Mouse (Mus musculus): ENCODE data around the gene Ldhc.

DNA sequence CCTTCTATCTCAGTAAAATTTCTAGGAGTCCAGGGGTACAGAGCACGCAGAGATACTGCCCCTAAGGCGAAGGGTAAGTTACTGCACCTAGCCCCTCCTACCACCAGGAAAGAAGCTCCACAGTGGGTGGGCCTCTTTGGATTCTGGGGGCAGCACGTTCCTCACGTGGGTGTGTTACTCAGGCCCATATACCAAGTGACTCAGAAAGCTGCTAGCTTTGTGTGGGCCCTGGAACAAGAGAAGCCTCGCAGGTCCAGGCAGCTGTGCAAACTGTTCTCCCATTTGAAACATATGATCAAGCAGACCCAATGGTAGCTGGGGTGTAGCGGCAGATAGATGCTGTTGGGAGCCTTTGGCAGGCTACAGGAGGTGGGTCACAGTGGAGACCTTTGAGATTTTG is 2.0 kb upstream of the Ldhc start:
- TF ChIP-seq POLR2AphosphoS5 (IDR thresholded peaks at IDR 0.05; ENCODE audit: insufficient replicate concordance, low read depth, low read length) = no peak
- TF ChIP-seq CTCF (IDR thresholded peaks at IDR 0.05; ENCODE audit: low read depth, low read length) = no peak
- TF ChIP-seq GATA1 (IDR thresholded peaks at IDR 0.05; ENCODE audit: borderline replicate concordance, low read length) = no peak
